Mouse (Mus musculus) embryonic fibroblast, embryonic 13.5 days (primary cell): Measurements from ENCODE around the gene Hspb6.

Experiments used
- CTCF ChIP-seq: IDR thresholded peaks from 2 replicates; pipeline ENCODE4 v1.5.1; 2011; ENCODE audit warnings: mild to moderate bottlenecking, control low read depth, low read length, moderate library complexity, borderline replicate concordance; ENCODE audit not compliant: insufficient read depth
- POLR2A ChIP-seq: IDR thresholded peaks from 2 replicates; pipeline ENCODE4 v1.6.1; 2011; ENCODE audit warnings: low read depth, mild to moderate bottlenecking, control low read depth, low read length, moderate library complexity

DNA sequence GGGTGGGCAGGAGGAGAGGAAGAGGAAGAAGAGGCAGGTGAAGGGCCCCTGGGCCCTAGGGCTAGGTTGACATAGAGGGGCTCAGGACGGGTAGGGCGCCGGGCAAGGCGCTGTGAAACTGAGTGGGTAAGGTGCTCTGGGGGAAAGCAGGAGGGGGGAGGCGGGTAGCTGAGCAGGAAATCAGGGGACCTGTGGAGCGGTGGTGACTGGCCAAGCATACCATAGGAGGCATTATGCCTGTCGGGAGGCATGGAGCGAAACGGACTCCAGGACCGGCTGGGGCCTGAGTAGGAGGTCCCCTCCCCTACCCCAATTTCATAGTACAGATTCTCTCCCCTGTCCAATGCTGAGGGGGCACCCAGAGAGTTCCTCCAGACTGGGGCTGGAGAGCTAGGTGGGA lies 29.1 kb upstream of the Hspb6 start:
- no peak for TF ChIP-seq CTCF
- TF ChIP-seq POLR2A = no peak
